Mouse (Mus musculus): ENCODE data around the gene Inf2.

DNA sequence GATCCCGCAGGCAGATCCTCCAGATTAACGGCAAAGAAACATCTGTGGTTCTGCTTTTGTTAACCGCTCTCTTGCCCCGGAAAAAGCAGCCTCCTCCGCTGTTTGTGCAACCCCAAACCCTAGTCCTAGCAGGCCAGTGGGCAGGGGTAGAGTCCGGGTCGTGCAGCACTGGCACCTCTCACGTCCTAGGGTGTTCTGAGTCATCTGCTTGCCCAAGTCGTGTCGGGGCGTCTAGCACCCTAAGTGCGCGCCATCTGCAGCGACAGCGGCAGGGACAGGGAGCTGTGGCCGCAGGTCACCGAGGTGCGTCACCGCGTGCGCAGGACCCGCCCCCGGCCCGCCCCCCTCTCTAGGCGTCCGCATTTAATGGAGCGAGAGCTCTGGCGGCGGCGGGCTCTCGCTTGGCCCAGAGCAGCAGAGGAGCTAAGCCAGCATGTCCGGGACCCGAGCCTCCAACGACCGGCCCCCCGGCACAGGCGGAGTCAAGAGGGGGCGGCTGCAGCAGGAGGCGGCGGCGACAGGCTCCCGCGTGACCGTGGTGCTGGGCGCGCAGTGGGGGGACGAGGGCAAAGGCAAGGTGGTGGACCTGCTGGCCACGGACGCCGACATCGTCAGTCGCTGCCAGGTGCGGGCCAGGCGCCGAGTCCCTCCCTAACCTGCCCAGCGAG lies 31.2 kb downstream of the Inf2 start, which contains the start of gene Adssl1:
- no peak for TF ChIP-seq CTCF (IDR thresholded peaks at IDR 0.05; ENCODE audit: low read depth)
- TF ChIP-seq EP300 (IDR thresholded peaks at IDR 0.05; ENCODE audit: low read depth) = 0 out of 2 replicates have a peak, but pooled peaks have one; percentile 10
